In genomic region chrX:152320535-152320934, GRCm38 (mm10) we compare ENCODE assay signal across 37 mouse cellular contexts. TPM values are rescaled to one million over a fixed set of nuclear protein-coding genes. Genes with fewer than 3 reads are reported as not detected.
"Had no signal": no experiment of that assay in that cellular context is flagged by ENCODE, and none has a peak within 500 bp of the region (broad histone marks: within the 10 kb centered on the region; RNA-seq: fewer than 3 reads in every experiment).

No protein-coding gene starts in this region.

- H3K36me3 ChIP-seq: limb, embryonic 13.5 days; limb, embryonic 15.5 days; liver, embryonic 12.5 days; liver, embryonic 13.5 days; liver, embryonic 15.5 days; lung, embryonic 15.5 days; midbrain, embryonic 12.5 days; midbrain, embryonic 13.5 days; midbrain, embryonic 15.5 days; neural tube, embryonic 12.5 days had no signal

- H3K4me2 ChIP-seq: limb, embryonic 12.5 days; limb, embryonic 13.5 days; limb, embryonic 15.5 days; liver, embryonic 11.5 days; liver, embryonic 12.5 days; liver, embryonic 13.5 days; liver, embryonic 15.5 days; lung, embryonic 14.5 days; lung, embryonic 15.5 days; midbrain, embryonic 11.5 days; midbrain, embryonic 12.5 days; midbrain, embryonic 13.5 days; midbrain, embryonic 15.5 days; neural tube, embryonic 12.5 days had no signal

- ATAC-seq: liver, embryonic 12.5 days; liver, postnatal 0 days; lung, postnatal 0 days; midbrain, embryonic 13.5 days; midbrain, embryonic 15.5 days; midbrain, embryonic 16.5 days had no signal

- H3K27me3 ChIP-seq: liver, embryonic 12.5 days; liver, embryonic 13.5 days; liver, embryonic 15.5 days; lung, embryonic 15.5 days; megakaryocyte, embryonic 14.5 days had no signal

- H3K27ac ChIP-seq: limb, embryonic 10.5 days; limb, embryonic 12.5 days; limb, embryonic 13.5 days; limb, embryonic 15.5 days; liver, embryonic 12.5 days; liver, embryonic 13.5 days; liver, embryonic 14.5 days; liver, embryonic 15.5 days; lung, embryonic 15.5 days; macrophage; midbrain, embryonic 10.5 days; midbrain, embryonic 12.5 days; midbrain, embryonic 13.5 days; midbrain, embryonic 15.5 days; neural tube, embryonic 12.5 days had no signal

- H3K9me3 ChIP-seq: limb, embryonic 10.5 days; limb, embryonic 12.5 days; limb, embryonic 13.5 days; limb, embryonic 15.5 days; liver, embryonic 12.5 days; liver, embryonic 13.5 days; liver, embryonic 15.5 days; lung, embryonic 15.5 days; megakaryocyte, embryonic 14.5 days; midbrain, embryonic 10.5 days; midbrain, embryonic 12.5 days; midbrain, embryonic 13.5 days; midbrain, embryonic 15.5 days; neural tube, embryonic 12.5 days had no signal

- H3K4me3 ChIP-seq: limb, embryonic 10.5 days; limb, embryonic 12.5 days; limb, embryonic 13.5 days; limb, embryonic 15.5 days; liver, embryonic 12.5 days; liver, embryonic 13.5 days; liver, embryonic 15.5 days; lung, embryonic 15.5 days; megakaryocyte, embryonic 14.5 days; midbrain, embryonic 10.5 days; midbrain, embryonic 12.5 days; midbrain, embryonic 13.5 days; midbrain, embryonic 15.5 days; myocyte; neural tube, embryonic 12.5 days had no signal

- H3K9ac ChIP-seq: limb, embryonic 12.5 days; limb, embryonic 13.5 days; limb, embryonic 15.5 days; liver, embryonic 12.5 days; liver, embryonic 13.5 days; liver, embryonic 14.5 days; liver, embryonic 15.5 days; liver, postnatal 0 days; lung, embryonic 14.5 days; lung, embryonic 15.5 days; midbrain, embryonic 12.5 days; midbrain, embryonic 13.5 days; midbrain, embryonic 15.5 days; neural tube, embryonic 12.5 days had no signal

- H3K4me1 ChIP-seq: limb, embryonic 10.5 days; limb, embryonic 12.5 days; limb, embryonic 13.5 days; limb, embryonic 15.5 days; liver, embryonic 12.5 days; liver, embryonic 15.5 days; lung, embryonic 15.5 days; megakaryocyte, embryonic 14.5 days; midbrain, embryonic 10.5 days; midbrain, embryonic 13.5 days; midbrain, embryonic 15.5 days; neural tube, embryonic 12.5 days had no signal

- DNase-seq: left cerebral cortex, postnatal 4 days; liver; liver, embryonic 13.5 days; liver, postnatal 0 days; lung, adult 18-20 months; lung, adult 2 months; lung, embryonic 14.5 days; lung, postnatal 10 days; lung, postnatal 14 days; lung, postnatal 36 days; lung, postnatal 4 days; midbrain, embryonic 14.5 days had no signal

RNA-seq across cellular contexts. Expression of gene Kantr, which starts 6.8 kb away (rescaled TPM):
- total RNA-seq: monocyte, adult 5-6 weeks had no signal

RNA-seq across cellular contexts. Expression of gene Gpr173, which starts 48.0 kb away (rescaled TPM):
- total RNA-seq: liver, adult 2 months; megakaryocyte progenitor cell, adult 5-6 weeks; megakaryocyte, adult 5-6 weeks; megakaryocyte-erythroid progenitor cell, adult 5-6 weeks; monocyte, adult 5-6 weeks had no signal
- polyA plus RNA-seq: liver, postnatal 0 days; macrophage had no signal
